8 mouse cellular contexts compared by ENCODE assay signal in genomic region chr5:103789619-103790116, GRCm38 (mm10).
DNase-seq lines count a peak whose midpoint lies in the region; ATAC-seq lines count a peak whose summit lies in the region.

No protein-coding gene starts in this region.

- ATAC-seq in hindbrain, embryonic 15.5 days (ENCODE audit: low FRiP score, low read depth) = peak; percentile 84
- no peak for ATAC-seq in hindbrain, embryonic 11.5 days (ENCODE audit: low FRiP score)
- peak; percentile 92 for ATAC-seq in hindbrain, embryonic 16.5 days
- no peak for ATAC-seq in midbrain, embryonic 13.5 days
- ATAC-seq in activated CD4-positive, CD25-positive, alpha-beta regulatory T cell, adult 4 months = no peak

- no peak for DNase-seq in hindbrain, embryonic 11.5 days (ENCODE audit: low spot score)
- DNase-seq in adrenal gland, postnatal 25 days = peak; percentile 68
- peak; percentile 89 for DNase-seq in gastrocnemius, adult 18-20 months (ENCODE audit: low spot score)
- peak; percentile 30 to 53 for DNase-seq in right cerebral cortex, adult 2 months (ENCODE audit: low spot score in 2 of 2)

- peaks cover 19% of the 10 kb centered on the region; the same call in 1 of the 2 replicates for H3K4me1 ChIP-seq in hindbrain, embryonic 15.5 days (replicated peaks)
- H3K4me1 ChIP-seq in hindbrain, embryonic 11.5 days (replicated peaks; ENCODE audit: control insufficient read depth, insufficient read depth, low read length) = no peaks in the 10 kb centered on the region
- peaks cover 3% of the 10 kb centered on the region for H3K4me1 ChIP-seq in hindbrain, embryonic 16.5 days (ENCODE audit: control insufficient read depth, insufficient read depth, low read depth, low read length)
- peaks cover 6% of the 10 kb centered on the region for H3K4me1 ChIP-seq in midbrain, embryonic 13.5 days (replicated peaks)

- no peak overlapping the region for H3K4me2 ChIP-seq in hindbrain, embryonic 15.5 days
- H3K4me2 ChIP-seq in hindbrain, embryonic 11.5 days (replicated peaks; ENCODE audit: low read depth, low read length) = no peak overlapping the region
- H3K4me2 ChIP-seq in hindbrain, embryonic 16.5 days (ENCODE audit: low read length) = no peak overlapping the region
- H3K4me2 ChIP-seq in midbrain, embryonic 13.5 days (replicated peaks) = no peak overlapping the region

- H3K27ac ChIP-seq in hindbrain, embryonic 15.5 days (replicated peaks) = peak overlapping the region; percentile 66
- H3K27ac ChIP-seq in hindbrain, embryonic 11.5 days (ENCODE audit: low read depth, low read length) = no peak overlapping the region
- peak overlapping the region; percentile 52 for H3K27ac ChIP-seq in hindbrain, embryonic 16.5 days (ENCODE audit: low read depth, low read length)
- no peak overlapping the region for H3K27ac ChIP-seq in midbrain, embryonic 13.5 days

- H3K36me3 ChIP-seq in hindbrain, embryonic 15.5 days = no peaks in the 10 kb centered on the region
- H3K36me3 ChIP-seq in hindbrain, embryonic 11.5 days (ENCODE audit: control insufficient read depth, insufficient read depth, low read length) = no peaks in the 10 kb centered on the region
- no peaks in the 10 kb centered on the region for H3K36me3 ChIP-seq in hindbrain, embryonic 16.5 days (ENCODE audit: control insufficient read depth, insufficient read depth, low read length)
- H3K36me3 ChIP-seq in midbrain, embryonic 13.5 days = no peaks in the 10 kb centered on the region

- no peaks in the 10 kb centered on the region for H3K9me3 ChIP-seq in hindbrain, embryonic 15.5 days
- H3K9me3 ChIP-seq in hindbrain, embryonic 11.5 days (ENCODE audit: control insufficient read depth, low read length) = no peaks in the 10 kb centered on the region
- H3K9me3 ChIP-seq in hindbrain, embryonic 16.5 days (ENCODE audit: control insufficient read depth, low read length) = no peaks in the 10 kb centered on the region
- H3K9me3 ChIP-seq in midbrain, embryonic 13.5 days = no peaks in the 10 kb centered on the region

- no peaks in the 10 kb centered on the region for H3K27me3 ChIP-seq in hindbrain, embryonic 15.5 days
- no peaks in the 10 kb centered on the region for H3K27me3 ChIP-seq in hindbrain, embryonic 11.5 days (ENCODE audit: control insufficient read depth, insufficient read depth, low read length)
- no peaks in the 10 kb centered on the region for H3K27me3 ChIP-seq in hindbrain, embryonic 16.5 days (replicated peaks; ENCODE audit: control insufficient read depth, insufficient read depth, low read length)
- H3K27me3 ChIP-seq in midbrain, embryonic 13.5 days = no peaks in the 10 kb centered on the region

- H3K4me3 ChIP-seq in hindbrain, embryonic 15.5 days = no peak overlapping the region
- no peak overlapping the region for H3K4me3 ChIP-seq in hindbrain, embryonic 11.5 days (ENCODE audit: low read depth, low read length)
- no peak overlapping the region for H3K4me3 ChIP-seq in hindbrain, embryonic 16.5 days (ENCODE audit: low read length)
- H3K4me3 ChIP-seq in midbrain, embryonic 13.5 days (replicated peaks) = no peak overlapping the region

- H3K9ac ChIP-seq in hindbrain, embryonic 15.5 days = no peak overlapping the region
- H3K9ac ChIP-seq in hindbrain, embryonic 11.5 days (ENCODE audit: low read depth, low read length) = no peak overlapping the region
- H3K9ac ChIP-seq in hindbrain, embryonic 16.5 days (ENCODE audit: low read depth, low read length) = no peak overlapping the region
- no peak overlapping the region for H3K9ac ChIP-seq in midbrain, embryonic 13.5 days (replicated peaks)

- WGBS in hindbrain, embryonic 15.5 days = 76% methylated on average over 9 of the region's 9 CpGs
- WGBS in hindbrain, embryonic 11.5 days = 89% methylated on average over 9 of the region's 9 CpGs
- 73% methylated on average over 9 of the region's 9 CpGs for WGBS in hindbrain, embryonic 16.5 days
- WGBS in midbrain, embryonic 13.5 days = 91% methylated on average over 9 of the region's 9 CpGs

Comparison
In these comparisons a context has a peak if more than half of its experiments do, and no peak if none do; other contexts are left out.
1. ATAC-seq: peak in hindbrain, embryonic 15.5 days (single experiment) and hindbrain, embryonic 16.5 days (single experiment); none in hindbrain, embryonic 11.5 days (single experiment), midbrain, embryonic 13.5 days (single experiment) and activated CD4-positive, CD25-positive, alpha-beta regulatory T cell, adult 4 months (single experiment).
2. H3K27ac ChIP-seq: peak in hindbrain, embryonic 15.5 days (single experiment) and hindbrain, embryonic 16.5 days (single experiment); none in hindbrain, embryonic 11.5 days (single experiment) and midbrain, embryonic 13.5 days (single experiment).